Mouse (Mus musculus) brain, embryonic 14.5 days (tissue): ENCODE measurements at regions not wholly inside any gene's neighbourhood (a gene's known extent, or its start where the extent isn't known, plus 50 kb on each side); places are given as distances from the start of the nearest gene placed in this dataset.
A peak's percentile ranks its signal among the peaks of the same experiment; 100 is the strongest.

Experiments
- DNase-seq: peaks from one replicate; pipeline ENCODE4 v3.0.0-alpha.2; 2011; ENCODE audit warnings: low read depth
- CTCF ChIP-seq: fragments of 200-500 bp; IDR thresholded peaks from 2 replicates; pipeline ENCODE4 v1.5.1; 2012; ENCODE audit warnings: inconsistent platforms, mild to moderate bottlenecking, moderate library complexity, borderline replicate concordance; ENCODE audit not compliant: insufficient read depth, insufficient read length; ENCODE audit errors: extremely low read depth
- POLR2A ChIP-seq: fragments of 200-500 bp; IDR thresholded peaks from 2 replicates; pipeline ENCODE4 v1.6.1; 2012; ENCODE audit warnings: mild to moderate bottlenecking, inconsistent platforms, borderline replicate concordance; ENCODE audit not compliant: poor library complexity, insufficient read depth, insufficient read length, severe bottlenecking; ENCODE audit errors: extremely low read depth

- DNase-seq = peak; percentile 93
- no peak for TF ChIP-seq POLR2A
- no peak for TF ChIP-seq CTCF
These were observed 349.2 kb upstream of the Atp11b start for GRCm38 (mm10) chr3:35404492-35405390.

GRCm38 (mm10) chr3:35405621-35406079 is 348.3 kb upstream of the Atp11b start:
- DNase-seq = peak; percentile 94
- no peak for TF ChIP-seq POLR2A
- TF ChIP-seq CTCF = peak; percentile 68

- no peak for DNase-seq
- TF ChIP-seq CTCF (no peak), POLR2A (no peak)
These were observed 316.2 kb upstream of the Atp11b start for GRCm38 (mm10) chr3:35437687-35438086.

- peak; percentile 38 for DNase-seq
These were observed 291.0 kb upstream of the Atp11b start for GRCm38 (mm10) chr3:35462858-35463257.

GRCm38 (mm10) chr3:35464212-35464911 is 289.5 kb upstream of the Atp11b start:
- peak; percentile 82 for DNase-seq
- TF ChIP-seq POLR2A (no peak), CTCF (no peak)

More at GRCm38 (mm10) chr3:35462858-35463257, 291.0 kb upstream of the Atp11b start:
- TF ChIP-seq POLR2A = no peak
- TF ChIP-seq CTCF = no peak

- peak; percentile 70 for DNase-seq
These were observed 287.9 kb upstream of the Atp11b start for GRCm38 (mm10) chr3:35465956-35466355.

GRCm38 (mm10) chr3:35473351-35473750 is 280.6 kb upstream of the Atp11b start:
- DNase-seq = no peak
- TF ChIP-seq POLR2A (no peak), CTCF (no peak)

More at GRCm38 (mm10) chr3:35465956-35466355, 287.9 kb upstream of the Atp11b start:
- TF ChIP-seq CTCF (no peak), POLR2A (no peak)

- no peak for DNase-seq
- no peak for TF ChIP-seq POLR2A
These were observed 279.5 kb upstream of the Atp11b start for GRCm38 (mm10) chr3:35474361-35474760.

- TF ChIP-seq CTCF (no peak), POLR2A (no peak)
- peak; percentile 40 for DNase-seq
These were observed 278.6 kb upstream of the Atp11b start for GRCm38 (mm10) chr3:35475326-35475725.

- DNase-seq = peak; percentile 67
- no peak for TF ChIP-seq CTCF
- TF ChIP-seq POLR2A = no peak
These were observed 272.9 kb upstream of the Atp11b start for GRCm38 (mm10) chr3:35480714-35481695.
